Mouse (Mus musculus) heart, adult 9 months (tissue): ENCODE results near the gene Fem1a.
A peak's percentile ranks its signal among the peaks of the same experiment; 100 is the strongest.

Source experiments
- DNase-seq, 2 experiments: peaks; one replicate each; pipeline ENCODE4 v3.0.0; 2022; ENCODE audit warnings: low spot score in 2 of 2

Fem1a gene

DNA sequence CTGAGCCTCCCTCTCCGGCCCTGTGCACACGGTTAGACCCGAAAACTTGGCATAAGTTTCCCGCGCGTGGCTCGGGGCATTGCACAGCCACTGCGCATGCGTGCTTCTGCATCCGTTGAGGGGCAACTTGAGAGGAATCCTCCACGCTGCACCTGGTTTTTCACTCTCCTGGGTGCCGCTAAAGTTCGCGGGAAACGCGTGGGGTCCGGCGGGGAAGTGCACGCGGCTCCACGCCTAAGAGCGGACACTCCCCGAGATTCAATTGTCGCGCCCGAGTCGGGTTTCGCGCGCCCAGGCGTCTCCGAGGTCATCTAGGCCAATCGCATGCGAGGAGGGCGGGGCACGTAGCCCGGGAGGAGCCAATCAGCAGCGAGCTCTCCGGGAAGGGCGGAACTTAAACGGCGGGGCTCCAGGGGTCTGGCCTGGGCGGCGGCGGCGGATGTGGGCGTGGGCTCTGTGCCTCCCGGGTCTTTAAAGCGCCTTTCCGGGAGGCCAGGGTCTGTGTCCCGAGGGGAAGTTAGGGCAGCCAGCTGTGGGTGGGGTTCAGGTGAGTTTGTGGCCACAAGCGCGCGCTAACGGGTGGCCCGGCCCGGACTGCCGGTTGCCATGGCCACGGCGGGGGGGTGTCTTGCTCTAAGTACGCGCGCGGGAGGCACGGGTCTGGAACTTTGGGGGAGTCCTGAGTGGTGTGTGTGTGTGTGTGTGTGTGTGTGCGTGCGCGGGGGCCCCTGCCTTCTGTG, 47.4 kb downstream of the Fem1a start:
- peak; percentile 95 to 96 for DNase-seq

DNA sequence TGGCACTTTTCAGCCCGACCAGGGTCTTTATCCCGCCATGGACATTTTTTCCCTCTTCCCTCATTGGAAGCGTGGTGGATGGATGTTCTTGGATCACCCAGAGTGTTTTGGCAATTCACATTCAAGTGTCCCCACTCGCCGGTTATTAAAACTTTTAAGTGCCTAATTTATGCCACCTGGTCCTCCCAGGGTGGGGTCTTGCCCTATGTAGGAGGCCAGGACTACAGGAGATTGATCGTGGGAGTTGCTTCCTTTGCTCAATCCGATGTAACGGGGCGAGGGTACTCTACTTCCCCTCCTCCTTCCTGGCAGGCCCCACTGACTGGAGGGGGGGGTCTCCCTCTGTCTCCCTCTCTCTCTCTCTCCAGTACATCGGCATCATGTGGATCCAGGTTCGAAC, 48.1 kb downstream of the Fem1a start:
- DNase-seq = no peak

DNA sequence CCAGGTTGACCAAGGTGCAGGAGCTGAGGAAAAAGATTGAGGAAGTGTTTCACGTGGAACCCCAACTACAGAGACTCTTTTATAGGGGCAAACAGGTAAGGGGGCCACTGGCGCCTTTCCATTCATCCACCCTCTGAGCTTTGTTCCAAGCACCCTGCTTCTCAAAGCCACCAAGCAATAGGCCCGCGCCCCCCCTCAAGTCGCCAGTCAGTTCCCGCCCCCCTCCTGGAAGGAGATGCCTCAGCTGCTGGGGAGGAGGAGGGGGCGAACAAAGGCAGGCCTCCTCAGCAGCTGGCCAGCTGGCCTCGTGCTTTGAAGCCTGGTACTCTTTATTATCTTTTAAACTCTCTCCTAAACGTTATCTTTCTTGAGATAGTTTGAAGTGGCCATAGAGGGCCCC, 48.5 kb downstream of the Fem1a start:
- DNase-seq = no peak

DNA sequence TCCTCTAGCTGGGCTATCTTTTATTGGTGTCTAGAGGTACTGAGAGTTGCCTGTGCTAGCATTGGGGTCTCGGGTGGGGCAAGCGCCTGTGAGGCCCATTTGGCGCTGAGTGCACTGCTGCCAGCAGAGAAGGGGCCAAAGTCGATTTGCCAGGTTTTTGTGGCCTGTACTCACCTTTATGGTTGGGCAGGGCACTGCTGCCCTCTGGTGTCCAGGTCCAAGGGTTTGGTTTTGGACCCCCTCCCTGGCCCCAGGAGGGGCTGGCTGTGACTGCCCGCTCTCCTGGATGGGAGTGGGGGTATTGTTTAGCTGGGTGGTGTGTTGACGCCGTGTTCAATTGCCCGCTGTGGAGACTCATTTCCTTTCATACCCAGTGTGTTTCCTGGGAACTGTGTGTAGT, 49.2 kb downstream of the Fem1a start:
- DNase-seq = no peak

DNA sequence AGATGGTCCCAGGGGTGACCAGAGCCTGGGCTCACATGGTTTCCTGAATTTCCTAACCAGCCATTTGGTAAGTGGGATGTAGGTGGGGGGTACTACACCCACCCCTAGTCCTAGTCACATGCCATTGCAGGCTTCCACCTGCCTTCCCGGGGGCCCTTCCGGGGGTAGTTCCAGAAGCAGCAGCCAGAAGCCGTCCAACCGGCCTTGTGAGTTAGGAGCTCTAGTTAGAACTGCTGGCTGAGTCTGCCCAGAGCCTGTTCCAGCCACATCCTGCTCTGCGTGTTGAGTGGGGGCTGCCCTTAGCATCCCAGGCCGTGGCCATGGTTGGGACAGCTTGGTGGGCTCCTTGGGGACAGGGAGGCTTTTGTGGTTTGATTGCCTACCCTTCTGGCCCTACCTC, 51.5 kb downstream of the Fem1a start:
- DNase-seq = no peak

DNA sequence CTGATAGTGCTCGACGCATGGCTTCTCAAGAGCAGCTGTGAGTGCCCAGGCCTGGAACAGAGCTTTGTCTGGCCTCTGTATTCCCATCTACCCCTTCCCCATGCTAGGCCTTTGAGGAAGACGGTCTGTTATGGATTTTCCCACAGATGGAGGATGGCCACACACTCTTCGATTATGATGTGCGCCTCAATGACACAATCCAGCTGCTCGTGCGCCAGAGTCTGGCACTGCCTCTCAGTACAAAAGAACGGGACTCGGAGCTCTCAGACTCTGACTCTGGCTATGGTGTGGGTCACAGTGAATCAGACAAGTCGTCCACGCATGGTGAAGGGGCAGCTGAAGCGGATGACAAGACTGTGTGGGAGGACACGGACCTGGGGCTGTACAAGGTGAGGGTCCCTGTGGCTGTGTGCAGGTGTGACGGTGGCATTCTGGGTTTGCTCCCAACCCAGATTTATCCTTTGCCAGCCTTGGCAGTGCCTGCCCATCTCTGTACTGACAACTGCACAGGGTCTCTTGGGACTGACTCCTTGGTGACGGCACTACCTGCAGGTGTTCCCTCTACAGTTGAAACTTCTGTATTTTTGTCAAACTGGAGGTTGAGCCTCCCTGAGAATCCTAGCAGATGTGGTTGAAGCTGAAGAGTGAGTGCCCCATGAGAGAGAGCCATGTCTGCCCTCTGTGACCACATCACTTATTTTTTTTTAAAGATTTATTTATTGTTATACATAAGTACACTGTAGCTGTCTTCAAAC, 52.8 kb downstream of the Fem1a start:
- DNase-seq = no peak
